Mouse (Mus musculus) kidney, adult 2 months (tissue): ENCODE results near the gene Pimreg.

Experiments
- CTCF ChIP-seq: fragments of 200-500 bp; conservative IDR thresholded peaks from 2 replicates; pipeline ENCODE4 v1.5.1; 2011; ENCODE audit warnings: low read depth, mild to moderate bottlenecking, control low read depth, low read length, moderate library complexity, mixed read lengths; ENCODE audit not compliant: insufficient read depth, insufficient read length
- POLR2A ChIP-seq: fragments of 200-500 bp; IDR thresholded peaks from one replicate; pipeline ENCODE4 v1.6.1; 2011; ENCODE audit warnings: low read depth, low read length, control low read depth

DNA sequence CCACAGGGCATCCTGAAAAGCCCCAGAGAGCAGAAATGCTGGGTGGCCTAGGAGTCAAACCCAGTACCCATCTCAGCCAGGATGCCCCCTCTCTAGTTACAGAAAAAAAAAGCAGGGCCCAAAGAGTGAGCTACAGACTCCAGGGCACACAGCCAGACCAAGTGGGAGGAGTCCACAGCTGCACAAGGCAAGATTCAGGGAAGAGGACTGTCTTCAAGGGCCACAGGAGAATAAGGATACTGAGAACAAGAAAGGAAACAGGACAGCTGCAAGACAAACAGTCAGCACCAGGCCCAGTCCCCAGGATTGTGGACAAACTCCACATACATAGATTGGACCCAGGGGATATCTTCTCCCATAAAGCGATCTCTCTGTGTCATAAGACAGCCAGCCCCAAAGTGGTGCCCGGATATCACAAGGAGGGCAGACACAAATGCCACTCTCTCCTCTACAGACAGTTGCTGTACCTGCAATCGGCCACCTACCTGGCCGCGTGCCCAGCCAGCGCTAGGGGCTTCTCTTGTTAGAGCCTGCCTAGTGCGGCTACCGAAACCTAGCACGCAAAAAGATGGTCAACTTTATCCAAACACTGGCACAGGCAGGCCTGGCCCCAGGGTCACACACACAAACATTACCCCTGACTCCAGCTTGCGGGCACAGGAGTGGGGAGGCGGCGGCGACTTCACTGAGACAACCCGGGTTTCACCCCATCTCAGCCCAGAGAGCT is 8.5 kb downstream of the Pimreg start:
- no peak for TF ChIP-seq POLR2A
- no peak for TF ChIP-seq CTCF
